Mouse (Mus musculus) lung, postnatal 14 days (tissue): ENCODE measurements around the gene Cst13.
A peak's percentile ranks its signal among the peaks of the same experiment; 100 is the strongest.

Experiments
- DNase-seq: peaks from one replicate; pipeline ENCODE4 v3.0.0; 2021

Gene Cst13

DNA sequence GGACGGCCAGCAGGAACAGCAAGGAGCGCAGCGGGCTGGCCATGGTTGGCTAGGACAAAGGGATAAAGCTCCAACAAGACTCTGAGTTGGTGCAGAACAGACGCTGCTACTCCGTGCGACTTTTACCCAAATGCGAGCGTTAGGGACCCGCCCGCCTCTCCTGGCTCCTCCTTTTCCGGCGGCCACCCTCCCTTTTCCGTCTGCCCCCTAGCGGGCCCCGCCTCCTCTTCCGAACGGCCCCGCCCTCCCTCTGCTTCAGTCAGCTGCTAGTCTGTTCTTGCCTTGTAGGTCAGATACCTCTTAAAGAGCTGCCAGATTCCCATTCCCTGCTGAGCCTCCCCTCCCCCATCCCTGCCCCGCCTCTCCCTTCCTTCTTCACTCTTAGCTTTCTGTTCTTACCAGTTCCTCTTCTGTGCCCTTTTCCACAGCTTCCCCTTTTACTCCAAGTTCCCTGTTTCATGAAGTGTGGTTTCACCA, 55.5 kb downstream of the Cst13 start, which contains the start of gene Cst3:
Cst3 (minus strand) TSS at position 358 of the 477 bp plus-strand sequence.
- peak; percentile 96 for DNase-seq

DNA sequence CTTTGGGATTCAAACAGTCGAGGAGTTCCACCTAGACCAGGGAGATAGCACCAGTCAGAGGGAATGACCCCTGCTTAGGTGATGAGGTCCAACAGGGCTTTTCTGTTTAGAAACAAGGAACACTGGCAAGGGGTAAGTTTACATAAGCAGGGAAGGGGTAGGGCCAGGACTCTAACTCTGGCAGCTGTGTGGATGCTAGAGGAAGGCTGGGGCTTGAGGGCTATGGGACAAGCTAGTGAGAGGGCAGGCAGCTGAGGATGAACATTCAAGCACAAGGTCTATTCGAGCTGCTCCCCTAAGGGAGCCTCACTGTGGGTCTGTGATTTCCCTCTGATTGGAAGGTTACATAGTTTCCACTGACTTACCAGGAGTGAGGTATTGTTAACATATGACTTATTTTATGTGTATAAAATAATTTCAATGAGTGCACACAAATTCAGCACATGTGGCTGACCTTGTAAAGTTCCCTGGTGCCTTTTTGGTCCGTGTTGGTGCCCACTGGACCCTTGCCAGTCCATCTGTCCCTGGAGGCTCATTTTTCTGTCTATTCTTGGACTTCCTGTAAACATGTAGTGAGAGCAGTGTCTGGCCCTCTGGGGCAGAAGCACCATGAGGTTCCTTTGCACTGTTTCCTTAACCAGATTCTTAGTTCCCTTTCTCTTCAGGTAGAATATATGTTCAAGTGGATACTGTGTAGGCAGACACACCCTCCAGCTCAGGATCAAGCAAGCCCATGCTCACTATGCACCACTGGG, 57.3 kb downstream of the Cst13 start:
- peak; percentile 57 for DNase-seq

- no peak for DNase-seq
Observed at GRCm38 (mm10) chr2:148878641-148879130, 58.8 kb downstream of the Cst13 start.

GRCm38 (mm10) chr2:148879199-148879598, 59.3 kb downstream of the Cst13 start:
- peak; percentile 45 for DNase-seq
